Mouse (Mus musculus) urinary bladder, adult 18-20 months (tissue): Measurements from ENCODE around the gene Tmem56.

ENCODE experiments used
- DNase-seq, 2 experiments: peaks; one replicate each; pipeline ENCODE4 v3.0.0; 2022; ENCODE audit warnings: low spot score in 2 of 2, mixed read lengths in 2 of 2

The Tmem56 gene

GRCm38 (mm10) chr3:121277557-121277956, 5.3 kb downstream of the Tmem56 start:
- no peak for DNase-seq

GRCm38 (mm10) chr3:121277009-121277408, 5.9 kb downstream of the Tmem56 start:
- DNase-seq, result peak; percentile 41 to 54

- no peak for DNase-seq
Observed at GRCm38 (mm10) chr3:121274010-121274409, 8.9 kb downstream of the Tmem56 start.

GRCm38 (mm10) chr3:121272577-121272976, 10.3 kb downstream of the Tmem56 start:
- DNase-seq, result no peak

GRCm38 (mm10) chr3:121267283-121267682, 15.6 kb downstream of the Tmem56 start:
- DNase-seq, result no peak

- no peak for DNase-seq
Observed at GRCm38 (mm10) chr3:121264242-121264641, 18.7 kb downstream of the Tmem56 start.

GRCm38 (mm10) chr3:121263205-121263548, 19.7 kb downstream of the Tmem56 start:
- DNase-seq, result peak; percentile 40 to 52

- peak; percentile 36 to 67 for DNase-seq
Observed at GRCm38 (mm10) chr3:121262521-121263204, 20.2 kb downstream of the Tmem56 start.

- DNase-seq, result no peak
Observed at GRCm38 (mm10) chr3:121261939-121262520, 20.9 kb downstream of the Tmem56 start.

- no peak for DNase-seq
Observed at GRCm38 (mm10) chr3:121261251-121261650, 21.6 kb downstream of the Tmem56 start.

GRCm38 (mm10) chr3:121260831-121261230, 22.1 kb downstream of the Tmem56 start:
- DNase-seq, result no peak

GRCm38 (mm10) chr3:121260041-121260440, 22.9 kb downstream of the Tmem56 start:
- no peak for DNase-seq

- DNase-seq, result no peak
Observed at GRCm38 (mm10) chr3:121258521-121259478, 24.1 kb downstream of the Tmem56 start.

- DNase-seq, result no peak
Observed at GRCm38 (mm10) chr3:121257418-121257817, 25.5 kb downstream of the Tmem56 start.

- DNase-seq, result no peak
Observed at GRCm38 (mm10) chr3:121256131-121256530, 26.8 kb downstream of the Tmem56 start.

- DNase-seq, result no peak
Observed at GRCm38 (mm10) chr3:121255501-121255900, 27.4 kb downstream of the Tmem56 start.

GRCm38 (mm10) chr3:121250576-121251433, 32.1 kb downstream of the Tmem56 start:
- DNase-seq, result no peak

- no peak for DNase-seq
Observed at GRCm38 (mm10) chr3:121250048-121250447, 32.9 kb downstream of the Tmem56 start.

- DNase-seq, result no peak
Observed at GRCm38 (mm10) chr3:121242941-121243340, 40.0 kb downstream of the Tmem56 start.

- DNase-seq, result no peak
Observed at GRCm38 (mm10) chr3:121242111-121242936, 40.6 kb downstream of the Tmem56 start.
